Mouse (Mus musculus): ENCODE measurements around the gene Slc25a25.

- TF ChIP-seq CTCF (IDR thresholded peaks at IDR 0.05; ENCODE audit: control insufficient read depth, insufficient read depth, insufficient read length) = no peak
- no peak for TF ChIP-seq MYOG (IDR thresholded peaks at IDR 0.05; ENCODE audit: control insufficient read depth, extremely low read depth, insufficient read length)
- TF ChIP-seq USF1 (IDR thresholded peaks at IDR 0.05; ENCODE audit: low read depth) = no peak
- TF ChIP-seq MYOD1 (IDR thresholded peaks at IDR 0.05; ENCODE audit: control insufficient read depth, insufficient read length, low read depth) = no peak
Measured at GRCm38 (mm10) chr2:32464212-32464891, 13.1 kb upstream of the Slc25a25 start.
